Mouse (Mus musculus) heart, embryonic 16.5 days (tissue): Measurements from ENCODE around the gene Dolk. TPM values are rescaled to one million over a fixed set of nuclear protein-coding genes. Genes with fewer than 3 reads are reported as not detected.

Experiments
- ATAC-seq: fragments of 200-750 bp; cut with Nextera tagmentation; replicated peaks from 2 replicates; pipeline ENCODE4 v1.8.0; 2017; ENCODE audit warnings: moderate number of reproducible peaks; ENCODE audit not compliant: insufficient read depth, low FRiP score; ENCODE audit errors: extremely low read depth
- H3K27ac ChIP-seq: fragments of 300-500 bp; sonication (generic); 2 replicates; pipeline ENCODE4 v1.5.1; 2014; ENCODE audit warnings: mild to moderate bottlenecking, low read length, control low read depth, moderate library complexity
- H3K27me3 ChIP-seq: fragments of 300-500 bp; sonication (generic); 2 replicates; pipeline ENCODE4 v1.6.1; 2014; ENCODE audit warnings: low read length, mixed read lengths; ENCODE audit not compliant: control insufficient read depth, insufficient read depth
- H3K36me3 ChIP-seq: fragments of 300-500 bp; sonication (generic); 2 replicates; pipeline ENCODE4 v1.6.1; 2014; ENCODE audit not compliant: control insufficient read depth, insufficient read depth
- H3K4me1 ChIP-seq: fragments of 300-500 bp; sonication (generic); 2 replicates; pipeline ENCODE4 v1.6.1; 2014; ENCODE audit warnings: low read length, mixed read lengths; ENCODE audit not compliant: control insufficient read depth, insufficient read depth
- H3K4me2 ChIP-seq: fragments of 300-500 bp; sonication (generic); 2 replicates; pipeline ENCODE4 v1.6.1; 2014; ENCODE audit warnings: low read depth, mild to moderate bottlenecking, control low read depth, low read length
- H3K4me3 ChIP-seq: fragments of 300-500 bp; sonication (generic); 2 replicates; pipeline ENCODE4 v1.5.1; 2014; ENCODE audit warnings: mild to moderate bottlenecking, control low read depth, low read length
- H3K9ac ChIP-seq: fragments of 300-500 bp; sonication (generic); 2 replicates; pipeline ENCODE4 v1.6.1; 2014; ENCODE audit warnings: low read length, control low read depth
- H3K9me3 ChIP-seq: fragments of 300-500 bp; sonication (generic); replicated peaks from 2 replicates; pipeline ENCODE4 v1.6.1; 2016; ENCODE audit warnings: low read length; ENCODE audit not compliant: control insufficient read depth
- WGBS: fragments of 180-500 bp; shearing (Covaris S2); extraction: QIAGEN DNeasy Blood & Tissue Kit; methylation state at CpG from one replicate; pipeline ENCODE4 v1.1.7; 2014; 5-methylcytosine and 5-hydroxymethylcytosine counted together
- polyA plus RNA-seq: library from polyadenylated mRNA; unstranded; fragments of >200 nt; fragmentation: Nextera tagmentation; extraction: Ambion mirVana; gene quantifications from 2 replicates; pipeline ENCODE4 v1.2.1, GENCODE M21; 2015

Gene Dolk
- polyA plus RNA-seq, 1 experiment from 2014 or later: 33.0 TPM

GRCm38 (mm10) chr2:30311481-30311880 is 25.3 kb upstream of the Dolk start:
- Histone ChIP-seq H3K4me3 (no peak overlapping the region), H3K36me3 (peaks cover 71% of the 10 kb centered on the region), H3K27me3 (no peaks in the 10 kb centered on the region), H3K9me3 (no peaks in the 10 kb centered on the region), H3K9ac (no peak overlapping the region), H3K27ac (no peak overlapping the region), H3K4me1 (no peaks in the 10 kb centered on the region), H3K4me2 (no peak overlapping the region)
- no peak for ATAC-seq
- 93% methylated on average over 2 of the region's 2 CpGs for WGBS

GRCm38 (mm10) chr2:30309351-30309750 is 23.2 kb upstream of the Dolk start:
- Histone ChIP-seq H3K27me3 (no peaks in the 10 kb centered on the region), H3K9ac (no peak overlapping the region), H3K27ac (no peak overlapping the region), H3K36me3 (peaks cover 67% of the 10 kb centered on the region), H3K4me2 (no peak overlapping the region), H3K9me3 (no peaks in the 10 kb centered on the region), H3K4me3 (no peak overlapping the region), H3K4me1 (no peaks in the 10 kb centered on the region)
- ATAC-seq: no peak
- WGBS: 78% methylated on average over 3 of the region's 3 CpGs

GRCm38 (mm10) chr2:30306087-30306486 is 20.0 kb upstream of the Dolk start:
- Histone ChIP-seq H3K4me2 (no peak overlapping the region), H3K4me3 (no peak overlapping the region), H3K4me1 (no peaks in the 10 kb centered on the region), H3K36me3 (peaks cover 72% of the 10 kb centered on the region), H3K27ac (no peak overlapping the region), H3K9ac (no peak overlapping the region), H3K9me3 (no peaks in the 10 kb centered on the region), H3K27me3 (no peaks in the 10 kb centered on the region)
- no peak for ATAC-seq
- WGBS: 89% methylated on average over 7 of the region's 7 CpGs

- no peak for ATAC-seq
- Histone ChIP-seq H3K9ac (no peak overlapping the region), H3K27me3 (no peaks in the 10 kb centered on the region), H3K4me1 (no peaks in the 10 kb centered on the region), H3K4me3 (no peak overlapping the region), H3K9me3 (no peaks in the 10 kb centered on the region), H3K27ac (no peak overlapping the region), H3K36me3 (peaks cover 50% of the 10 kb centered on the region), H3K4me2 (no peak overlapping the region)
- 86% methylated on average over 5 of the region's 5 CpGs for WGBS
These were observed 13.8 kb upstream of the Dolk start for GRCm38 (mm10) chr2:30299966-30300365.

GRCm38 (mm10) chr2:30299525-30299924 is 13.4 kb upstream of the Dolk start:
- 78% methylated on average over 3 of the region's 3 CpGs for WGBS
- Histone ChIP-seq H3K9me3 (no peaks in the 10 kb centered on the region), H3K4me3 (no peak overlapping the region), H3K4me2 (no peak overlapping the region), H3K4me1 (peaks cover 2% of the 10 kb centered on the region; the same call in 1 of the 2 replicates), H3K27me3 (no peaks in the 10 kb centered on the region), H3K27ac (no peak overlapping the region), H3K36me3 (peaks cover 45% of the 10 kb centered on the region), H3K9ac (no peak overlapping the region)
- ATAC-seq: no peak

GRCm38 (mm10) chr2:30287027-30287373 is 866 bp upstream of the Dolk start:
- Histone ChIP-seq H3K4me3 (peak overlapping the region; percentile 89), H3K27ac (peak overlapping the region; percentile 71), H3K4me2 (peak overlapping the region; percentile 89), H3K9me3 (no peaks in the 10 kb centered on the region), H3K36me3 (no peaks in the 10 kb centered on the region), H3K27me3 (no peaks in the 10 kb centered on the region), H3K9ac (peak overlapping the region; percentile 92), H3K4me1 (peaks cover 23% of the 10 kb centered on the region)
- ATAC-seq: no peak
- under 1% methylated on average over 10 of the region's 10 CpGs for WGBS

GRCm38 (mm10) chr2:30285416-30286181 is 535 bp downstream of the Dolk start:
- no peaks in the 10 kb centered on the region for H3K36me3 ChIP-seq
- no peaks in the 10 kb centered on the region for H3K9me3 ChIP-seq
- H3K27me3 ChIP-seq: no peaks in the 10 kb centered on the region
- peak overlapping the region; percentile 92 for H3K9ac ChIP-seq
- peak overlapping the region; percentile 89 for H3K4me3 ChIP-seq
- peak overlapping the region; percentile 66 for H3K27ac ChIP-seq
- peaks cover 23% of the 10 kb centered on the region for H3K4me1 ChIP-seq
- peak overlapping the region; percentile 96 for H3K4me2 ChIP-seq
- ATAC-seq: peak; percentile 19
- 11% methylated on average over 38 of the region's 38 CpGs for WGBS

GRCm38 (mm10) chr2:30285004-30285403 is 1.1 kb downstream of the Dolk start:
- no peak for ATAC-seq
- peak overlapping the region; percentile 89 for H3K4me3 ChIP-seq
- H3K9ac ChIP-seq: no peak overlapping the region

GRCm38 (mm10) chr2:30283193-30283592 is 2.9 kb downstream of the Dolk start:
- Histone ChIP-seq H3K4me3 (no peak overlapping the region), H3K9ac (no peak overlapping the region), H3K4me2 (no peak overlapping the region), H3K4me1 (peaks cover 23% of the 10 kb centered on the region), H3K27me3 (no peaks in the 10 kb centered on the region), H3K9me3 (no peaks in the 10 kb centered on the region), H3K27ac (no peak overlapping the region), H3K36me3 (no peaks in the 10 kb centered on the region)
- WGBS: 92% methylated on average over 2 of the region's 2 CpGs
- ATAC-seq: no peak

More at GRCm38 (mm10) chr2:30285004-30285403, 1.1 kb downstream of the Dolk start:
- H3K9me3 ChIP-seq: no peaks in the 10 kb centered on the region
- H3K4me2 ChIP-seq: peak overlapping the region; percentile 96
- no peaks in the 10 kb centered on the region for H3K36me3 ChIP-seq
- peaks cover 23% of the 10 kb centered on the region for H3K4me1 ChIP-seq
- no peaks in the 10 kb centered on the region for H3K27me3 ChIP-seq
- 92% methylated on average over 5 of the region's 5 CpGs for WGBS
- H3K27ac ChIP-seq: no peak overlapping the region
